Mouse (Mus musculus) heart, adult 8-10 months (tissue): Measurements from ENCODE around the gene Mpig6b. TPM values are rescaled to one million over a fixed set of nuclear protein-coding genes. Genes with fewer than 3 reads are reported as not detected.

Experiments used
- DNase-seq: peaks from one replicate; pipeline ENCODE4 v3.0.0; 2022; ENCODE audit warnings: low spot score
- total RNA-seq, 4 experiments: library from RNA; stranded (reverse); gene quantifications; 2 replicates each; pipeline ENCODE4 v1.2.4; 2022

The Mpig6b gene
- total RNA-seq, 4 experiments from 2014 or later = 0.34 to 1.0 (median 0.85) TPM

DNA sequence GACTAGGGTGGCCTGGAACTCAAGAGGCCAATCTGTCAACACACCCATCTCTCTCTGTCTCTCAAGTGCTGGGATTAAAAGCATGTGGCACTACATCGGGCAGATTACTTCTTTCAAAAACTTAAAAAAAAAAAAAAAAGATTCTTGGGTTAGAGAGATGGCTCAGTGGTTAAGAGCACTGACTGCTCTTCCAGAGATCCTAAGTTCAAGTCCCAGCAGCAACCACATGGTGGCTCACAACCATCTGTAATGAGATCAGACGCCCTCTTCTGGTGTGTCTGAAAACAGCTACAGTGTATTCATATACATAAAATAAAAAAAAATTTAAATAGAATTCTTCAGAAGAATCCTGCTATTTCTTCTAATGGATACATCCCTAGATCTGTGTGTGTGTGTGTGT, 22.2 kb upstream of the Mpig6b start:
- DNase-seq = no peak

DNA sequence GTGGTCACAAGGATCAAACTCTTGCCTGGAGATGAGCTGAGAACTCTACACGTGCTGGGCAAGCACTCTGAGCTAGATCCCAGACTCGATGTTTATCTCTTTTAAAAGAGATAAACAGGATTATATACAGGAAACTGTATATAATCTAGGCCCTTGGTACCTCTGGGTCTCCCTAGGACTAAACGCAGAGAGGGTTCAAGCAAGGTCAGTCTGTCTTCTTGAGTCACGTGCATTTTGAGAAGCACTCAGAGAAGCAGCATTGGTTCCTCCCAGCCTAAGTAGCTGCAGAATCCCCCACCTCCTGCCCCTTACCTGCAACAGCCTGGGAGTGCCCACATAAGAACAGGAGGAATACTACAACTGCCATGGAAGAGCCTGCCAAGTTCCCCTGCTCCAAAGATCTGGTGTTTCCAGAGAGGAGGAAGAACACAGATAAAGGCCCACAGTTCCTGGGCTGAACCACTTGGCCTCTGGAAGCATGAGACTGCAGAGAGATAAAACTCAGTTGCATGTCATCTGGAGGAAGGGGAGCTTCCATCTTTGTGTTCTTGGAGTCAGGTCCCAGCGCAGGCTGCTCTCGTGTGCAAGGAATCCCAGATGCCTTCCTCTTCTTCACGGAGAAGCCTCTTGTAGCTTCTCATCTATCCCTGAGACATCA, 19.4 kb upstream of the Mpig6b start, which contains the start of gene Ly6g6f:
Gene Ly6g6f (minus strand): TSS at position 403 of the 658 bp plus-strand sequence.
- DNase-seq = no peak

DNA sequence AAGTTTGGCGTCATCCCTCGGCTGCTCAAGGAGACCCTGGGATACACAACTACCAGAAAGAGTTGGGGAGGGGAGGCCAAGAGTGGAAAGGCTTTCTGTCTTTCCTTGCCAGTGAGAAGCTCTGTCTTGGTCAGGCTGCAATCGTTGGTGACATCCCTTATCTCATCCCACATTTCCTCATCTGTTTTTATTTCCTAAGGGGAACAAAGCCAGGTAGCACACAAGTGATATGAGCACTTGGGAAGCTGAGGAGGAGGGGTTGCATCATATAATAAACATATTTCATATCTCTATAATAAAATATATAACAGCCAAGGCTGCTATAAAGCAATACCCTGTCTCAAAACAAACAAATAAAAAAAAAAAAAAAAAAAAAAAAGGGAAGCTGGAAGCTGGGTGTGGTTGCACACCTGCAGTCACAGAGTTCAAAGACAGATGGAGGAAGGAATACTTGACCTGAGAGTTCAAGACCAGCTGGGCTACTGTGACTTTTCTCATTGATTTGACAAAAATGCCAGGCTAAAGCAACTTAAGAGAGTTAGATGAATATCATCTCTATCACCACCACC, 18.0 kb upstream of the Mpig6b start:
- DNase-seq = no peak

DNA sequence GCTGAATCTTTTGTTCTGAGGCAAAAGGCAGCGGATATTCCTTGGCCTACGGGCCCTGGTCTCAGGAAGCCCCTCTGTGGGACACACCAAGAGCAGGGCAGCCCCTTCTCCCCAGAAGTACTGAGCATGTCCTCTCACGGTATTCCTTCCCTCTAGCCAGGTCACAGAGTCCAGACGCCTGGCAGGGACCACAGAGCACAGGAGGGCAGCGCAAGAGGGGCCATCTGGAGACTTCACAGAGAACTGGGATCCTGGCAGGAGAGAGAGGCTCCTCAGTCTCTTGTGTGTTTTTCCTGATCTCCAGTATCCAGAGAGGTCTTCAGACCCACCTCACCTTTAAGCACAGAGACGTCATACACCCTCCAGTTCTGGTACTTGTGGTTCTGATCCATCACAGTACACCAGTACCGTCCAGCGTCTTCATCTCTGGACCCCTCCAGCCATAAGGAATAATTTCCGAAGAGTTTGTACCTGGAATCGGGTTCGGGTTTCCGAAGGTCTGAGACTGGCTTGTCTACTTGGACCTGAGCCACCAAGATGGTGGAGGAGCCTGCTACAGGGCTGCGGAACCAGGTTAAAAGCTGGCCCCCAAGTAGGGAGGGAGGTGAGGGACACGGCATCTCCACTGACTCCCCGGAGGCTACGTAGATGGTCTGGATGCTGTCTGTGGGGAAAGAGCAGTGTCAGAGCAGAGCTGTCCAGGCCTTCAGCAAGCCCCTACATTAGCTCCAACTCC, 17.0 kb upstream of the Mpig6b start:
- no peak for DNase-seq

DNA sequence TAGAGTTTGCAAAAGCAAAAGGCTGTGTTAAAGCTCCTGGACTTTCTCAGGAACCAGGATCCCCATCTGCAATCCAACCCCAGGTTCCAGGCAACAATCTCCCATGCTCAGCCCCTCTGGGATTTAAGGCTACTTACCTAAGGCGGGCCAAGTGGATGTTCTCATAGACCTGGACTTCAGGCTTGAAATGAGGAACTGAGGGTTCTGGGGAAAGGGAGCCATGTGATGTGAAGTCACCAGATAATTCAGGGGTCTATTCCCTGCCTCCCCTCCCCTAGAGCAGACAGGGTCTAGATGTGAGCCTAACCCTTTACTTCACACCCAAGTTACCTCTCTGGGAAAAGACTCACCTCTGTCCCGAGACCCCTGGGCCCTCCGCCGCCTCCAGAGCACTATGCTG, 14.7 kb upstream of the Mpig6b start:
- no peak for DNase-seq

DNA sequence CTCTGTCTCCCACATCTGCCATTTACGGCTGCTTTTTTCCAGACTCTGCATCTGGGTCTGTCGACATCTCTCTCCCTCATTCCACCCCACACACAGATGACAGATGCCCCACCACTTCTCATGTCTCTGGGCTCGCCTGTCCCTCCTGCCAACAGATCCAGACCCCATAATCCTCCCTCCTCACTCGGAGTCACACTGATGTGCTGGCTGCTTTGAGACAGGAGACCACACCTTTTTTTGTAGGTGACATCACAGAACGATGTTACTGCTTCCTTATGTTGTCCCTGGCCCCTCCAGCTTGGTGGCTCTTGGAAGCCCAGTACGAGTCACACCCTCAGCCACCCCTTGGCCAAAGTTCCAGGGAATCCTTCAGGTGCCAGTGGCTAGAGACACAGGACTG, 14.3 kb upstream of the Mpig6b start:
- no peak for DNase-seq

DNA sequence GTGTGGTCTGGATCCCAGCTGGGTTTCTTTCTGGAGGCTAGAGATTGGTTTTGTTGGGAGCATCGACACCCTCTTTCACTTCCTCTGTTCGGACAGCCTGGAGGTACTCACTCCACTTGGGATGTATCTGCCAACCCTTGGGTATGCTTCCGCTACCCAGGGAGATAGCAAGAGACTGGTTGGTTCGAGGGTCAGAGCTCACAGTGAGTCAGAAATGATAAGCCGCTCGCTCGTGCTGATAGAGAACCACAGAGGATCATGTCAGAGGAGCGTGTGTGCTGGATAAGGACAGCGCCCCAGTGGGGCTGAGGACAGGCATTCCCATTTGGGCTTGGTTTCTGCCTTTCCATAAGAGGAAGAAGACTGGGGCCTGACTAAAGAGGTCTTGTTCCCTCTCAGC, 13.8 kb upstream of the Mpig6b start:
- DNase-seq = no peak

DNA sequence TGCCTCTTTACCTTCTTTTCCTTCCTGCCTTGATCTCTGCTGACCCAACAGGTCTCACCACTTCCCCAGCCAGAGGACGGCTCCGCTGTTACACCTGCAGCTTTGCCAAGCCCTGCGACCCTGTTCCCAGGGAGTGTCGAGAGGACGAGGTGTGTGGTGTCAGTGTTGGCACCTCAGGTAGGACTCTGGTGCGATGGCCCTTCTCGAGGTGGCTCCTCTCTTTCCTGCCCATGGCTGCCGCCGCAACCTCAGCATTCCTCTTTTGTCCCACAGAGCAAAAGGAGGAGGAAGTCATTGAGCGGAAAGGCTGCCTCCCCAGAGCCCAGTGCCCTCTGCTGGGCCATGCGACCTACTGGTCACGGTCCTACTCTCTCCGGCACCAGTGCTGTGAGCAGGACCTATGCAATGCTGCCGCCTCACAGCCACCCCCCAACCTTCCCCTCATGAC, 11.8 kb upstream of the Mpig6b start, which contains the start of gene Ly6g6d:
Gene Ly6g6d (minus strand): TSS at position 280 of the 448 bp plus-strand sequence.
- no peak for DNase-seq

DNA sequence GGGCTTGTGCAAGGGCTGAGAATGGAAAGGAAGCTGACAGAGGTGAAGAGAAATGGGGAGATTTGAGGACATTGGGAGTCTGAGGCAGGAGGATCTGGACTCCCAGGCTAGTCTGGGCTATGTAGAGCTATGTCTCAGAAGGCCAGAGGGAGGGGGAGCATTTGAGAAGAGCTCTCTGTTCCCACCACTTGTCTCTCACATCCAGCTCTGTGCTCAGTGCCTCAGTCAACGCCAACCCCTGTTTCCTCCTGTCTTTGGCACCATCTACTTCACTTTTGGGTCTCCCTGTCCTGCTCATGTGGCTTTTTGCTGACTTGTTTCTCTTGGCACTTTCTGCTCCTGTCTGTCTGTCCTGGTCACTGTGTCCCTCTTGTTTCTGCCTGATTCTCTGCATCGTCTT, 11.3 kb upstream of the Mpig6b start:
- no peak for DNase-seq

DNA sequence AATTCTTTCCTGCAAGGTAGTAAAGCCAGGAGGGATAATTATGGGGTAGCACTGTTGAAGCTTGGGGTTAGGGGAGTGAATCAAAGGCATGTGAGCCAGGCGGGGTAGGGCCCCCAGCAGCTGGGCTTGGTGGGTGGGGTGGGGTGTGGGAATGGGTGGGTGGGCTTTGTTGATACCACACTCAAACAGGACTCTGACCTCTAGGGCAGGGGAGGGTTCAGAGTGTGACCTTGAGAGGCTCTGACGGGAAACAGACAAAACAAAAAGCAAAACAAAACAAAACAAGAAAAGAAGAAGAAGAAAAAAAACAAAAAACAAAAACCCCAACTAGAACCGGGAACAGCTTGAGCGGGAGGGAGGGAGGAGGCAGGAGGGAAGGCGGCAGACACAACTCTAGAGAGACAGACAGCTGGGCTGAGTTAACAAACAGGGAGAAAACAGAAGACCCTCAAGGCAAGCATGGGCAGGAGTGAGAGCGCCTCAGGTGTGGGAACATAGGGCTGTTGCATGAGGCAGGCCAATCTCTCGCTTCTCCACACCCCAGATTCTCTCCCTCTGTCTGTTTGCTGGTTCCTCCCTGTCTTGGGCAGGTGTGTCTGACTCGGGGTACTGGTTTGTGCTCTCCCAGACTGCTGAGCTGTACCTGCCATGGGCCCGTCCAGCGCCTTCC, 10.7 kb upstream of the Mpig6b start, which contains the start of gene Ly6g6e:
Gene Ly6g6e (plus strand): TSS at position 396 of the 670 bp plus-strand sequence.
- DNase-seq = no peak

DNA sequence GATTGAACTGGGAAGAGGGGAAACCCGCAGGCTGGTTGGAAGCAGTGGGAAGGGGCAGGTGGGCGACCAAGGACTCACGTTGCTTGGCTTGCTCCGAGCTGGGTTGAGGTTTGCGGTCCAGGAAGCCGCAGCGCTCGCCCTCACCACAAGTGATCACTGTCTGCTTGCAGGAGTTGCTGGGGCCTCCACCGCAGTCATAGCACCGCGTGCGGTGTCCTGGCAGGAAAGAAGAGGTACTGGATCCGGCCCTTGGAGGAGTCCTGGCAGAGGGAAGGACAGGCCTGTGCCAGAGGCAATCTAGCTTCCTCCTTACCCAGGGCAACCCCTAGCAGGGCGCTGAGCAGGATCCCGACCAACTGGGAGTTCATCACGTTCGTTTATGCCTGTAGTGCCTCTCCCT, 8.1 kb upstream of the Mpig6b start:
- no peak for DNase-seq

DNA sequence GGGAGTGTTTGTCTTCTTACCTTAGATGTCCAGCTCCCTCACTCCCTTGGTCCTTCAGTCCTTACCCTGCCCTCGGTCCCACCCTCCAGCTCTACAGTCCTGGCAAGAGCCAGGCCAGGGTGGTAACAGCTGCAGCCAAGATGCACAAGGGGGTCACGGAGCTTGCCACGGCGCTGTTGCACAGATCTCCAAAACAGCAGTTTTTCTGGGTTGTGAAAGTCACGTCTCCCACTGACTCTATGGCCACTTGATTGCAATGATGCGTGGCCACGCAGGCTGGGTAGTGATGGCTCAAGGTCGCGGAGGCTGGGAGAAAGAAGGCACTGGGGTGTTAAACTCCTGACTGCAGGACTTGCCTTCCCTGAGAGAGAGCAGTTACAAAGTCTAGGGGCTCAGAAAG, 5.5 kb upstream of the Mpig6b start:
- no peak for DNase-seq

DNA sequence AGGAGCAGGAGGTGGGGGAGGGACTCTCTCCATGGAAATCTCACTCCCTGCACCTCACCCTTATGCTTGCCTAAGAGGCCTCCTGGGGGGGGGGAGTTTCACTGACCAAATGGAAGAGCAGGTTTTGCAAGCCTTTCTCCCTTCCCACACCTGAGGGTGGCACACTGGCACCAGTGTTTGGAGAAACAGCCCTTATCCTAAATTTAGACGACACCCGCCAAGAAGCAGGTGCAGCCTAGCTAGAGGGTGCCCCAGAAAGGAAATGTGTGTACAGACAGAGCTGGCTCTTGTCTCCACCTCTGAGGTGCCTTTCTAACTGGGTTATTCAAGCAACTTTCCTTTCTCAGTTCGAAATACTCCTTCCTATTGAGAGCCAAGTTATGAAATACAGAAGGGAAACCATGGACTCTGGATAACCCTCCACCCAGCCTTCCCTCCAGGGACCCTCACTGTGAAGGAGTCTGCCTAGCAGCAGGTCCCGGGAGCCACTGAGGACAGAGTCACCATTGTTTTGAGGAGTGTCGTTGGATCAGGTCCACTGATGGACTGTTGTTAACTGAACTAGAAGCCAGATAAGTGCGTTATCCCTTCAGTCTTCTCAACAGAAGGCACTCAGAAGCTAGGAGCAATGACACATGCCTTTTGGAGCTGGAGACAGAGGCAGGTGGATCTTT, 4.7 kb upstream of the Mpig6b start:
- no peak for DNase-seq

DNA sequence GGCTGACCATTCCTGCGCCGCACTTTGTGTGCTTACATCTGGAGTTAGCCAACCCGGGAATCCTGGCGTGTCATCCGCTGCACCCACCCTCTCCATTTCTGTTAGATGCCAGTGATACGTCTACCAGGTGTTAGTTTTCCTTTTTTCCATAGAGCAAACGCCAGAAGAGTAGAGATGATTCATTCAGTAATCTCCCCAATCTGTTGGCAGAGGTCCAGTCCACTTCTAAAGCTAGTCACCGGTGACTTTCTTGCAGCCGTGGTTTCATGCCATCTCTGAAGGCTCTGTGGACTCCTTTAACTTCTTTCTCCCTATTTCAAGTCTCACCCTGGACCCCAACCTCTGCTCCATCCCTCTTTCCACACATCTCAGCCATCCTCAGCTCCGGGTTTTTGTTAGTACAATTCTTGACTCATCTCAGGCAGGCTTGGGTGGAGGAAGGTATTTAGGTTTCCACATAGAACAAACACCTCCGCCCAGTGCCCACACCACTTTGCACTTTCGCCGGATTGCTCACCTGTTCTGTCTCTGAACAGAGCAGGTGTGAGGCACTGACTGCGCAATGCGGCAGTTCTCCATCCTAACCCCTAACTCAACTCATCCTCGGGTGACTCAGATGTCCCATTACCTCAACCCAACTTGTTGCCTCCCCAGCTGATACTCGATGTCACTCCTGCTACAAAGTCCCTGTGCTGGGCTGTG, 2.4 kb upstream of the Mpig6b start:
- no peak for DNase-seq

DNA sequence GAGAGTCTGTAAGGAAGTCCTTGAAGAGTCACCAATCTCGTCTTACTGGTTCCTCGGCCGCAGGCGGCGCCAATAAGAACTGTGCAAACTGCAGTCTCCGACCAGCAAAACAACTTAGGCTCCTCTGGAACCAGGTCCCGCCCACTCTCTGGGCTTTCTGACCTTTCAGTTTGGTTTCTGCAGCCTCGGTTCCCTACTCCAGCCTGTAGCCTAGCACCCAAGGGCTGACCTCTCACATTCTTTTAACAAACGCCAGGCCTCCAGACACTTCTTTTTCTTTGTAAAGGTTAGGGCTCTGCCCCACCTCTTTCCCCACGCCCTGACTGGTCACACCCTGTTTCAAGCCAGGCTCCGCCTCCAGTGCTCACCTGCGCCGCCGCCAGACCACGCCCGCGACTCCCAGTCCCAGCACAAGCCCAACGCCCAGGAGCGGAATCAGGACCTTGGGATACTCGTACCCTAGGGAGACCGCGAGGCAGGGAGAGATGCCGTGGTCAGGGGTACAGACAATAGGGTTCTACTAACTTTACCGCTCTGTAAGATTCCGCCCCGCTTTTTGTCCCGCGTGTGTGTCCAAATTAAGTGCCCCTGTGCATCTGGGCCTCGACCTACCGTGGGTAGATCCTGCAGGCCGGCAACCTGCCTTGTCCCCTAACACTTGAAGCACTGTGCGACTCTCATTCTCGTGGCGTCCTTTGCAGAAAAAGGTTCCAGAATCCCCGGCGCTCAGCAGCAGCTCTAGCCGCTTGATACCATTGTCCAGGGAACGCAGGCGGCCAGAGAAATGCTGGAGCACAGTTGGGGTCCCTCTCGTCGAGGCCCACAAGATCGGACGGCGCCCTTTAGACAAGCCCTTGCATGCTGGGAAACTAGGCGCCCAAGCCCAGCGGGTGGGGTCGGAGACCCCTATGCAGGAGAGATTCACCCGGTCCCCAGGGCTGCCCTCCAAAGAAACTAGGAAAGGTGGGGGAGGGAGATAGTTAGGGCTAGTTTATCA, 735 bp downstream of the Mpig6b start, which contains the start of gene Ly6g6c:
Gene Ly6g6c (plus strand): TSS at position 438 of the 997 bp plus-strand sequence.
- DNase-seq = peak; percentile 49

DNA sequence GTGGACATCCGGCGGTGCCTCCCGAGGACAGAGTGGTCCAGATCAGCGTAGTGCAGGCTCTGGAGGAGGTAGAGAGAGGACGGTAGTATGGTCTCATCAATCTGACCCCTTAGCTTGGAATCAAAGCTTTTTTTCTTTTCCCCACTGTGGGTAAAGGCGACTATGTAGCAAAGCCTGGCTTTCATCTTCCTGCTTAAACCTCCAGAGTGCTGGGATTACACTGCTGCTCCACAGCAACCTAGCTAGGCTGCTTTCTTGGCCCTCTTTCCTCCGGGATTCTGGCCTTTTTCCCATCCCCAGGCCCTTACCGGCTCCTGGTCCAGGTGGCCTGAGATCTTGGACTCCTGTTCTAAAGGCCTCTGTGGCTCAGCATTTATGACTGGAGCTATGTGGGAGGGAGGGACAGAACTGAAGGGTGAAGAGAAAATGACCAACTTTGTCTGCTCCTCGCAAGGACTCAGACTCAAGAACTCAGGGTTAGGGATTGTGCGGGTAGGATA, 1.6 kb downstream of the Mpig6b start:
- DNase-seq = no peak

DNA sequence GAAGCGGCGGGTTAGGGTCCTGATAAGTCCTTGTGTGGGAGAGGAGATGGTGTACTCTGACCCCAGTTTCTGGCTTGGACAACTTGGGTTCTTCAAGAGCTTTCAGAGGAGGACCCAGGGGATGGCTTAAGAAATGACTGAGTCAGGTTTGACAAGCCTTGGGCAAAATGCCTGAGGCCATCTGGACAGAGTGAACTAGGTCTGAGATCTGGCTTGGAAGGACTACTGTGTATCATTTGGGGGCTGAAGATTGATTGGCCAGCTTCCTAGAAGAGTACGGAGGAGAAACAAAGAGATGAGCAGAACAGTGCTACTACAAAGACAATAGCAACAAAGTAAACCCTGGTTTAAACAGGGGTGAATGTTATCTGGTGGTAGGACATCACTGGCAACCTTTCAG, 2.5 kb downstream of the Mpig6b start:
- no peak for DNase-seq

DNA sequence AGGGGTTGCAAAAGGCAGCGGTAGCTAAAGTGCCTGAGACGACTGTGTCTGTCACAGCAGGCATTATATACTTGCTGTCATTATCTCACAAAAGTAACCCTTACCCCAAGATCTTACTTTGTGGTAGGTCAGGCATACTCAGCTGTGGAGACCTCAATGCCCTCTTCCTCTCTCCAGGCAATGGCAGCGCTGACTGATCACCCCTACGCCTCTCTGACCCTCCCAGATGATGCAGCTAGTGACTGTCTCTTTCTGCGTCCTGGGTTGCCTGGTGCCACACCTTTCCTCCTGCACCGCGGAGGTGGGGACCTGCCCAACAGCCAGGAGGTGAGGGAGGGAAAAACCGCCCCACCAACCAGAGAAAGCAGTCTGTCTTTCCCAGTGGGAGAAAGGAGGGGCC, 4.7 kb downstream of the Mpig6b start:
- DNase-seq = no peak

DNA sequence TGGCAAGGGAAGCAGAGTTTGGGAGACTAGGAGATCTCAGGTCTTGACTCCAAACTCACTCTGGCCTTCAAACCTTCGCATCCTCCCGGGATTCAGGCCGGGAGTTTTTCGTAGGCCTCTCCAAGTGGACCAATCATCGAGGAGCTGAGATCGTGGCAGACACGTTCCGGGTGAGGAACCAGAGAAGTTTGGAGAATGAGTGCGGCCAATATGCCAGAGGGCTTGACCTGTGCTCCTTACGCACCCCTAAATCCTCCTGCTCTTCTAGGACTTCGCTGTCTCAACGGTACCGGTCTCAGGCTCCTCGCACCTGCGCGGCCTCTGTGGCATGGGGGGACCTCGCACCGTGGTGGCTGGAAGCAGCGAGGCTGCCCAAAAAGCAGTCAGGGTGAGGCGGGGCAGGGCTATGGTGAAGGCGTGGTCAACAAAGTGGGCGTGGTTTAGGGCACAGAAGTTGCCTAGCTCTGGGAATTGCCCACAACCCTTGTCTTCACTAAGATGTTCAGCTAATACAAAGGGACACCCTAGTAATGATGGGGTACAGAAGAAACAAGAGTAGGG, 5.2 kb downstream of the Mpig6b start:
- no peak for DNase-seq
